Mouse (Mus musculus): ENCODE results near the gene Gp5. TPM values are rescaled to one million over a fixed set of nuclear protein-coding genes. Genes with fewer than 3 reads are reported as not detected.

The Gp5 gene
- polyA plus RNA-seq, 1 experiment from 2014 or later: 2.8 TPM

DNA sequence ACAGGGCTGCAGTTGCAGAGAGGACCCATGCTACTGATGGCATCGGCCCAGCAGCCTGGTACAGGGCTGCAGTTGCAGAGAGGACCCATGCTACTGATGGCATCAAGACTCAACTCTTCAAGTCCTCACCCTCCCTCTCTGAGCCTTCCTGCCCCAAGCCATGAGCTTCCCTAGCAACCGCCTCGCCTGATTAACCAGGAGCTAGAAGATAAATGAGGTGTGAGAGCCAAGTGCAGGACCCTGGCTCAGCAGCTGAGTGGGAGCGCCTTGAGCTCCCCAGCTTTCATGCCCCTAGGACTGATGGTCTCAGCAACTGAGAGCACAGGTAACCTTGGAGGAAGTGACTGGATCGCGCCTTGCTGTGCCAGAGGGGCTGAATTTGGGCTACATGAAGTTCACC, 20.1 kb downstream of the Gp5 start:
- Histone ChIP-seq H3K27ac (replicated peaks; ENCODE audit: low read depth, low read length) (no peak overlapping the region), H3K9ac (ENCODE audit: low read length) (no peak overlapping the region), H3K27me3 (ENCODE audit: control insufficient read depth, insufficient read depth, low read length) (peaks cover 3% of the 10 kb centered on the region; the same call in 1 of the 2 replicates), H3K4me2 (ENCODE audit: low read depth, severe bottlenecking) (no peak overlapping the region), H3K4me3 (ENCODE audit: low read depth, low read length) (no peak overlapping the region), H3K9me3 (ENCODE audit: control insufficient read depth, low read length) (no peaks in the 10 kb centered on the region), H3K4me1 (ENCODE audit: control insufficient read depth, insufficient read depth, low read length) (peaks cover 3% of the 10 kb centered on the region), H3K36me3 (ENCODE audit: control insufficient read depth, insufficient read depth, low read length) (no peaks in the 10 kb centered on the region)
- 62% methylated on average over 6 of the region's 6 CpGs for WGBS
- ATAC-seq (ENCODE audit: insufficient number of reproducible peaks, low FRiP score, low TSS enrichment, low read depth) (no peak), DNase-seq (ENCODE audit: low spot score) (no peak)

DNA sequence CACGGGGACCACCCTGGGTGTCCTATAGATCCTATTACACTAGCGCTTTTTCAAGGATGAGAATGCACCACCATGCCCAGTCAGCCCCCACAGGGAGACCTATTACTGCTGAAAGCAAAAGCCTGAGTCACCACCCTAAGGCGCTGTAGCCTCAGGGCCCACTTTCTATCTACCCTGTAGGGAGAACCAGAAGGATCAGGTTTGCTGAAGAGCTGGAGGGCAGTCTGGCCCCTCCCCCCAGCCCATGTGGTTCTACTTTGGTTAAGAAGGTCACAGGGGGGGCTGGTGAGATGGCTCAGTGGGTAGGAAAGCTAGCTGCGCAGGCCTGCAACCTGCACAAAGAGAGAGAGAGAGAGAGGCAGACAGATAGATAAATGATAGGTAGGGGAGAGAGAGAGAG, 24.9 kb downstream of the Gp5 start:
- Histone ChIP-seq H3K4me3 (ENCODE audit: low read depth, low read length) (no peak overlapping the region), H3K36me3 (ENCODE audit: control insufficient read depth, insufficient read depth, low read length) (no peaks in the 10 kb centered on the region), H3K4me1 (ENCODE audit: control insufficient read depth, insufficient read depth, low read length) (peaks cover 14% of the 10 kb centered on the region), H3K27me3 (ENCODE audit: control insufficient read depth, insufficient read depth, low read length) (peaks cover 6% of the 10 kb centered on the region; the same call in 1 of the 2 replicates), H3K27ac (replicated peaks; ENCODE audit: low read depth, low read length) (no peak overlapping the region), H3K4me2 (ENCODE audit: low read depth, severe bottlenecking) (no peak overlapping the region), H3K9me3 (ENCODE audit: control insufficient read depth, low read length) (no peaks in the 10 kb centered on the region), H3K9ac (ENCODE audit: low read length) (no peak overlapping the region)
- 44% methylated on average over 4 of the region's 4 CpGs for WGBS
- peak; percentile 61 for DNase-seq (ENCODE audit: low spot score)
- ATAC-seq (ENCODE audit: insufficient number of reproducible peaks, low FRiP score, low TSS enrichment, low read depth): no peak

DNA sequence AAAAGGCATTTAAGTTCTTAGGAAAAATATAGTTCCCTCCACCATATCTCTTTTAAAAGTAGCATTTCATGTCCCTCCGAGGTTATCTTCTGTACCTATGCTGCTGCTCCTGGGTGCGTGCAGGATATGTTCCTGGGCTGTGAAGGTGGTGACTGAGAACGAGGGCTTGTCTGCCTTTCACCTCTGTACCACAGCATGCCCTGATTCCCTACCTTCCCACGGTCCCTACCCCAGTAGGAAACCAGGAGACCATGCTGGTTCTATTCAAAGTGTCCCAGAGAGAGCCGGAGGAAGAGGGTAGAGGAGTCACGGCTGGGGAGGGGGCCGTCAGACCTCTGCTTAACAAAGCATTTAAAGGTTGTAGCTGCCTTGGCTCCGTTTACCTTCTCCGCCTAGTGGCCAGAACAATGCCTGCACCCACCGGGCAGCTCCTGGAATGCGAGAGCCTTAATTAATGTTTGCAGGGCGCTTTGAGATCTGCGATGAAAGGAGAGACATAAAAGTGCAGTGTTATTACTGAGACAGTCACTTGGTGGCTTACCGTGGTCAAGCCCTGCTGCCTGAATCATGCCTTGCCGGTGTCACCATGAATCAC, 26.7 kb downstream of the Gp5 start:
- peaks cover 6% of the 10 kb centered on the region; the same call in 1 of the 2 replicates for H3K27me3 ChIP-seq (ENCODE audit: control insufficient read depth, insufficient read depth, low read length)
- no peak overlapping the region for H3K4me3 ChIP-seq (ENCODE audit: low read depth, low read length)
- ATAC-seq (ENCODE audit: insufficient number of reproducible peaks, low FRiP score, low TSS enrichment, low read depth): 0 out of 2 replicates have a peak, but pooled peaks have one; percentile 18
- no peak overlapping the region for H3K9ac ChIP-seq (ENCODE audit: low read length)
- H3K4me1 ChIP-seq (ENCODE audit: control insufficient read depth, insufficient read depth, low read length): peaks cover 19% of the 10 kb centered on the region
- H3K27ac ChIP-seq (replicated peaks; ENCODE audit: low read depth, low read length): no peak overlapping the region
- WGBS: 2% methylated on average over 15 of the region's 15 CpGs
- H3K36me3 ChIP-seq (ENCODE audit: control insufficient read depth, insufficient read depth, low read length): no peaks in the 10 kb centered on the region
- peak overlapping the region; percentile 24; the same call in 1 of the 2 replicates for H3K4me2 ChIP-seq (ENCODE audit: low read depth, severe bottlenecking)
- peak; percentile 92 for DNase-seq (ENCODE audit: low spot score)
- no peaks in the 10 kb centered on the region for H3K9me3 ChIP-seq (ENCODE audit: control insufficient read depth, low read length)

DNA sequence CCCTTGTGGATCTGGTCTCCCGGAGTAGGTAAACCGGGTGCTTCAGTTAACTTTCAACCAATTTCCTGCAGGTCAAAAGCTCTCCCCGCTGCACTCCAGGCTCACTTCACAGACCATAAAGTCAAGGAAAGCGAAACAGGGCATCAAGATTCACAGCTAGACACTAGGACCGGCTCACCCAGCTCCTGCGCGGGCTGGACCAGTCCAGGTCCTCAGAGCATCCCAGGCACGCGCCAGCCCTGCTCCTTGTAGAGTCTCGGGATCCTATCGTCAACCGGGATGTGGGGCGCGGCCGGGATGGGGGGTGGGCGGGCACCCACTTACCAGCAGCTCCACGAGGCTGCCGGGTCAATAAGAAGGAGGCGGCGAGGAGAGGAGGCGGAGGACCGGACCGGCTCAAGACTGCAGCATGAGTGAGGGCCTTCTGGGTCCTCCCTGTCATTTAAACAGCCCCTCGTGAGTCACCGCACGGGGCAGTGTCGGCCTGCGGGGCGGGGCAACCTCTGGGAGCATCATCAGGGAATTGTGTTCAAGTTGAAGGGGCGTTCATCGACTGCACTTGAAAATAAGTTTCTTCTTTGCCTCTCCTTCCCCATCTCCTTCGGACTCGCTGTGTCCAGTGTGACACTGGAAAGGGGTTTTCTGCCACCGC, 27.6 kb downstream of the Gp5 start, which contains the start of gene Lrrc15:
Gene Lrrc15, minus strand, starts transcription at position 413 of the 652 bp plus-strand sequence.
- Histone ChIP-seq H3K9me3 (ENCODE audit: control insufficient read depth, low read length) (no peaks in the 10 kb centered on the region), H3K27ac (replicated peaks; ENCODE audit: low read depth, low read length) (no peak within 1 kb of the TSS), H3K27me3 (ENCODE audit: control insufficient read depth, insufficient read depth, low read length) (0 out of 2 replicates have a peak, but pooled peaks cover 3% of the 10 kb centered on the region), H3K36me3 (ENCODE audit: control insufficient read depth, insufficient read depth, low read length) (no peaks in the 10 kb centered on the region), H3K4me2 (ENCODE audit: low read depth, severe bottlenecking) (peak within 1 kb of the TSS; percentile 64), H3K4me3 (ENCODE audit: low read depth, low read length) (peak within 1 kb of the TSS; percentile 26), H3K4me1 (ENCODE audit: control insufficient read depth, insufficient read depth, low read length) (peaks cover 25% of the 10 kb centered on the region), H3K9ac (ENCODE audit: low read length) (no peak within 1 kb of the TSS)
- peak; percentile 75 for DNase-seq (ENCODE audit: low spot score)
- no peak for ATAC-seq (ENCODE audit: insufficient number of reproducible peaks, low FRiP score, low TSS enrichment, low read depth)
- WGBS: 5% methylated on average over 34 of the region's 34 CpGs

DNA sequence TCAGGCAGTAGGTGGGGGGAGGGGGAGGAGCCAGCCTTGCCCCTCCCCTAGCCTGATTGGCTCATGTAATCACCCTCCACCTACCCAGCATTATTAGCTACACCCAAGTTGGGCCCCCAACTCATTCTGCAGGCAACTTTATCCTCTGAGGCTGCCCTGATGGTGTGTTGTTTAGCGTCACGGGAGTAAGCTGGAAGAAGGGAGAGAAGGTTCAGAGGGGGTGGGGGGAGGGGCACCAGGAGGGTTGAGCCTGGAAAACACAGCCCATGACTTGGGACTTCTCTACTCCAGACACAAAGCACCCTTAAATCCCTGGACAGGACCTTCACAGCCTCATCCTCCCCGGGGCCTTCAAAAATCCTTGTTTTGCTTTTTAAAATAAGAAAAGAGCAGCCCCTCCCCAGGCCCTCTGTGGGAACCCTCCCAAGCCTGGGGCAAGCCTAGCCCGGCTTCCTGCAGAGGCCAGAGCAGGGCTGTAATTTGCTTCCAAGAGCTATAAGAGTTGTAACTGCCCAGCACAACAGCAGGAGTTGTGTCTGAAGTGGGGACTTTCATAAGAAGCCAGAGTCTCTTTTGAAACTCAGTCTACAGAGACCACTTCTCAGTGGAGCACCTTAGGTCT, 29.8 kb downstream of the Gp5 start:
- WGBS: 1% methylated on average over 4 of the region's 4 CpGs
- no peaks in the 10 kb centered on the region for H3K9me3 ChIP-seq (ENCODE audit: control insufficient read depth, low read length)
- H3K4me3 ChIP-seq (ENCODE audit: low read depth, low read length): no peak overlapping the region
- peak; percentile 42; the same call in 1 of the 2 replicates for ATAC-seq (ENCODE audit: insufficient number of reproducible peaks, low FRiP score, low TSS enrichment, low read depth)
- peak overlapping the region; percentile 69 for H3K27ac ChIP-seq (replicated peaks; ENCODE audit: low read depth, low read length)
- H3K27me3 ChIP-seq (ENCODE audit: control insufficient read depth, insufficient read depth, low read length): 0 out of 2 replicates have a peak, but pooled peaks cover 3% of the 10 kb centered on the region
- peaks cover 25% of the 10 kb centered on the region for H3K4me1 ChIP-seq (ENCODE audit: control insufficient read depth, insufficient read depth, low read length)
- DNase-seq (ENCODE audit: low spot score): peak; percentile 61
- peak overlapping the region; percentile 10; the same call in 1 of the 2 replicates for H3K4me2 ChIP-seq (ENCODE audit: low read depth, severe bottlenecking)
- H3K9ac ChIP-seq (ENCODE audit: low read length): no peak overlapping the region
- H3K36me3 ChIP-seq (ENCODE audit: control insufficient read depth, insufficient read depth, low read length): no peaks in the 10 kb centered on the region

DNA sequence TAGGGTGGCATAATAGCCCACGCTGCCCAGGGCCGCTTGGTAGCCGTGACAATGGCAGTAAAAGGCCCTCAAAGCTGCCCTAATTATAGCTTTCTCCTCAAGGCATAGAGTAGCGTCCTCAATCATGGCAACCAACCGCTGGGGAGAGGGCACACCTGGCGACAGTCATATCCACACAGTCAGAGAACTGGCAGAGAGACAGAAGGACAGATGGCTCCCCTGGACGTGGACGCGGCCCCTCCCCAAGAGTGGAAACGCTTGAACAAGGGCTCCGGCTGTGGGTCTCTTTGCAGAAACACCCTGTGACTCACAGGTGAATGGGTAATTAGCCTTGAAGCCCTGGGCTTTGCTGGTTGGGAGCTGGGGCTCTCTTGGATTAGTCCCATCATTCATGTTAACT, 32.2 kb downstream of the Gp5 start:
- Histone ChIP-seq H3K9ac (ENCODE audit: low read length) (no peak overlapping the region), H3K9me3 (ENCODE audit: control insufficient read depth, low read length) (no peaks in the 10 kb centered on the region), H3K27me3 (ENCODE audit: control insufficient read depth, insufficient read depth, low read length) (0 out of 2 replicates have a peak, but pooled peaks cover 3% of the 10 kb centered on the region), H3K4me2 (ENCODE audit: low read depth, severe bottlenecking) (no peak overlapping the region), H3K4me1 (ENCODE audit: control insufficient read depth, insufficient read depth, low read length) (peaks cover 21% of the 10 kb centered on the region), H3K4me3 (ENCODE audit: low read depth, low read length) (no peak overlapping the region), H3K27ac (replicated peaks; ENCODE audit: low read depth, low read length) (no peak overlapping the region), H3K36me3 (ENCODE audit: control insufficient read depth, insufficient read depth, low read length) (no peaks in the 10 kb centered on the region)
- WGBS: 68% methylated on average over 11 of the region's 11 CpGs
- no peak for DNase-seq (ENCODE audit: low spot score)
- ATAC-seq (ENCODE audit: insufficient number of reproducible peaks, low FRiP score, low TSS enrichment, low read depth): no peak

DNA sequence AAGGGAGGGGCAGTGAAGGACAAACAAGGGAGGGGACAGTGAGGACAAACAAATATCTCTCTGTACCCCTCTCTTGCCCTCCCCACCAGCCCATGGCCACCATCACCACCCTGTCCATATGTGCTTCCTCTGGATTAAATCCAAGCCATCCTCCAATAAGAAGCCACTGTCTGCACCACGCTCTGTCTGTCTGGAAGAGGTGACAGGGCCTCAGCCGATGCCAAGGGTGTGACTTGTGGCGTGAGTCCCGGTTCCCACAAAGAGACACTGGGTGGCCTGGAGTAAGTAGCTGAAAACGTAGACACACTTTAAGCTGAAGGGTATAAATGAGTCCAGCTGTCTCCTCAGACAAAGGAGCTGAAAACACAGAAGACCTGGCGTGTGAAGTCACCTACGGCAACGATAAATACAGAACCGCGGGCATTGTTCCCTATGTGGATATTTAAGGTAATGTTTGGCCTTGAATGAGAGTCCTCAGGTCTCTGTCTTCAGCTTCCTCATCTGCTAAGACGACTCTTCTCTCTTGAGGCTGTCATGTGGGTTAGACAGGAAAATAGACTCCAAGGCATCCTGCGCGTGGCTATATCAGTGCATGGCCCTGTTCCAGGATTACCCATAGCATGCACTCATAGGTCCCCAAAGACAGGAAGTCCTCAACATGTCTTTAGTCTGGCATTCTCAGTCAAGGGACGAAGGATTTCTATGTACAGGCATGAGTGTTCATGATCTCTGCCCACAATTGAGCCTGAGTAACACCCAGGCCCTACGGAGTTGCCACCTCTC, 34.8 kb downstream of the Gp5 start:
- DNase-seq (ENCODE audit: low spot score) (no peak), ATAC-seq (ENCODE audit: insufficient number of reproducible peaks, low FRiP score, low TSS enrichment, low read depth) (no peak)
- H3K4me2 ChIP-seq (ENCODE audit: low read depth, severe bottlenecking): no peak overlapping the region
- H3K4me1 ChIP-seq (ENCODE audit: control insufficient read depth, insufficient read depth, low read length): peaks cover 23% of the 10 kb centered on the region
- H3K27me3 ChIP-seq (ENCODE audit: control insufficient read depth, insufficient read depth, low read length): no peaks in the 10 kb centered on the region
- H3K9me3 ChIP-seq (ENCODE audit: control insufficient read depth, low read length): no peaks in the 10 kb centered on the region
- H3K9ac ChIP-seq (ENCODE audit: low read length): no peak overlapping the region
- WGBS: 87% methylated on average over 15 of the region's 15 CpGs
- H3K4me3 ChIP-seq (ENCODE audit: low read depth, low read length): no peak overlapping the region
- H3K36me3 ChIP-seq (ENCODE audit: control insufficient read depth, insufficient read depth, low read length): no peaks in the 10 kb centered on the region
- no peak overlapping the region for H3K27ac ChIP-seq (replicated peaks; ENCODE audit: low read depth, low read length)

DNA sequence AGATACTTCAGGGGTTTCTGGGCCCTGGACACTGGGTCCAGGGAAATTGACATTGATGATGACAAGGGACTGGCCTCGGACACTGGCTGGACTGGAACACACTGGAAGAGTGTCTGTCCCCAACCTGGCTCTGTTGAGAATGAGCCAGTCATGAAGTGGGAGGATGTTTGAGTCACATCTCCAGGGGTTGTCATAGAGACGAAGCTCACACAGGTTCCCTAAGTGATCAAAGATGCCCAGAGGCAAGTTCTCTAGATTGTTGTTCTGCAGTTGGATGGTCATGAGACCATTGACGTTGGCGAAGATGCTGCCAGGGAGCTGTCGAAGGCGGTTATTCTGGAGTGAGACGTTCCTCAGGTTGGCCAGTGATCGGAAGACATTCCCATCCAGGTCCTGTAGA, 37.5 kb downstream of the Gp5 start:
- Histone ChIP-seq H3K36me3 (ENCODE audit: control insufficient read depth, insufficient read depth, low read length) (no peaks in the 10 kb centered on the region), H3K4me1 (ENCODE audit: control insufficient read depth, insufficient read depth, low read length) (peaks cover 12% of the 10 kb centered on the region), H3K4me2 (ENCODE audit: low read depth, severe bottlenecking) (no peak overlapping the region), H3K9ac (ENCODE audit: low read length) (no peak overlapping the region), H3K9me3 (ENCODE audit: control insufficient read depth, low read length) (no peaks in the 10 kb centered on the region), H3K27me3 (ENCODE audit: control insufficient read depth, insufficient read depth, low read length) (no peaks in the 10 kb centered on the region), H3K27ac (replicated peaks; ENCODE audit: low read depth, low read length) (no peak overlapping the region), H3K4me3 (ENCODE audit: low read depth, low read length) (no peak overlapping the region)
- WGBS: 92% methylated on average over 8 of the region's 8 CpGs
- DNase-seq (ENCODE audit: low spot score): no peak
- no peak for ATAC-seq (ENCODE audit: insufficient number of reproducible peaks, low FRiP score, low TSS enrichment, low read depth)

Data from limb, embryonic 11.5 days (tissue).